Mouse (Mus musculus) hindbrain, embryonic 12.5 days (tissue): ENCODE results near the gene Pnpla6. TPM values are rescaled to one million over a fixed set of nuclear protein-coding genes. Genes with fewer than 3 reads are reported as not detected.
A peak's percentile ranks its signal among the peaks of the same experiment; 100 is the strongest.

Source experiments
- ATAC-seq: fragments of 200-750 bp; cut with Nextera tagmentation; 2 replicates; pipeline ENCODE4 v1.8.0; 2017; ENCODE audit warnings: moderate TSS enrichment; ENCODE audit not compliant: low FRiP score
- H3K27ac ChIP-seq: fragments of 300-500 bp; sonication (generic); 2 replicates; pipeline ENCODE4 v1.5.1; 2016; ENCODE audit warnings: mild to moderate bottlenecking
- H3K27me3 ChIP-seq: fragments of 300-500 bp; sonication (generic); 2 replicates; pipeline ENCODE4 v1.6.1; 2016; ENCODE audit warnings: mild to moderate bottlenecking
- H3K36me3 ChIP-seq: fragments of 300-500 bp; sonication (generic); 2 replicates; pipeline ENCODE4 v1.6.1; 2016; ENCODE audit warnings: mild to moderate bottlenecking
- H3K4me1 ChIP-seq: fragments of 300-500 bp; sonication (generic); 2 replicates; pipeline ENCODE4 v1.6.1; 2016
- H3K4me2 ChIP-seq: fragments of 300-500 bp; sonication (generic); replicated peaks from 2 replicates; pipeline ENCODE4 v1.6.1; 2016; ENCODE audit warnings: mild to moderate bottlenecking
- H3K4me3 ChIP-seq: fragments of 300-500 bp; sonication (generic); 2 replicates; pipeline ENCODE4 v1.5.1; 2016; ENCODE audit warnings: mild to moderate bottlenecking
- H3K9ac ChIP-seq: fragments of 300-500 bp; sonication (generic); 2 replicates; pipeline ENCODE4 v1.6.1; 2016; ENCODE audit warnings: mild to moderate bottlenecking, moderate library complexity
- H3K9me3 ChIP-seq: fragments of 300-500 bp; sonication (generic); replicated peaks from 2 replicates; pipeline ENCODE4 v1.6.1; 2016; ENCODE audit warnings: mild to moderate bottlenecking
- WGBS: fragments of 180-500 bp; shearing (Covaris S2); methylation state at CpG from one replicate; pipeline ENCODE4 v1.1.7; 2016; 5-methylcytosine and 5-hydroxymethylcytosine counted together
- polyA plus RNA-seq: library from polyadenylated mRNA; unstranded; fragments of >200 nt; fragmentation: Nextera tagmentation; extraction: Ambion mirVana; gene quantifications from 2 replicates; pipeline ENCODE4 v1.2.1, GENCODE M21; 2016

Gene Pnpla6
- polyA plus RNA-seq, 1 experiment from 2014 or later: 32.6 TPM

DNA sequence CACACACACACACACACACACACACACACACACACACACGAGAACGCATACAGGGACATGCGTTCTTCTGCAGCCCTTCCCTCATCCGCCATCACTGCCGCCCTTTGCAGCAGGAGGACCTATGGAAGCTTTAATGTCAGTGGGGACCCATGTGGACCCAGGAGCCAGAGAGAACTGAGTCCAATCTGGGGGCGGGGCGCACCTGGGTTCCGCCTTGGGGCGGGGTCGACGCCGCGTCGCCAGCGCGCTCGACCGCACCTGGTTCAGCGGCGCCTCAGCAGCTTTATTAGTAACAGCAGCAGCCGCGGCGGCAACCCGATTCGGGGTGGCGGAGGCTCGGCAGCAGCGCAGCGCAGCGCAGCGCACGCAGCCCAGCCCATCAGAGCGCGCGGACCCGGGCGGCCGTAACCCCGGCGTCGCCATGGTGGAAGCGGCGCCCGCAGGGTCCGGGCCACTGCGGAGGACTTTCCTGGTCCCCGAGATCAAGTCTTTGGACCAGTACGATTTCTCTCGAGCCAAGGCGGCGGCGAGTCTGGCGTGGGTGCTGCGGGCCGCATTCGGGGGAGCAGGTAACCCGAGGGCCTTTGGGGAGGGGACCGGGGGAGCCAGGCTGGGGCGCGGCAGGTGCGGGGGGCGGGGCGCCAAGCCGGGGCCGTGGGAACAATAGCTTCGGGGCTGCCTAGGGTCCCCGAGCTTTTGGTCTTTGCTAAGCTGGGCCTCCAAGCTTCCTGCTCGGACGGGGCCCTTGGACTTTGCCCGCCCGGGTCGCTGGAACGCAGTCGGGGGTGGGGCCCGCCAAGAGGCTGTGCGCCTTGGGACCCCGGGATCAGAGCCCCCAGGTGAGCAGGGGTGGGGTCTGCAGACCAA, 72.4 kb downstream of the Pnpla6 start:
- Histone ChIP-seq H3K4me2 (peak overlapping the region; percentile 63), H3K9ac (peak overlapping the region; percentile 80), H3K4me1 (peaks cover 5% of the 10 kb centered on the region; the same call in 1 of the 2 replicates), H3K4me3 (peak overlapping the region; percentile 67), H3K27ac (peak overlapping the region; percentile 82), H3K36me3 (no peaks in the 10 kb centered on the region), H3K27me3 (no peaks in the 10 kb centered on the region), H3K9me3 (no peaks in the 10 kb centered on the region)
- peak; percentile 76 for ATAC-seq
- WGBS: under 1% methylated on average over 77 of the region's 77 CpGs

- 6% methylated on average over 11 of the region's 11 CpGs for WGBS
- ATAC-seq: peak; percentile 75
- Histone ChIP-seq H3K4me1 (peaks cover 5% of the 10 kb centered on the region; the same call in 1 of the 2 replicates), H3K4me3 (peak overlapping the region; percentile 67), H3K9me3 (no peaks in the 10 kb centered on the region), H3K27ac (peak overlapping the region; percentile 82), H3K27me3 (no peaks in the 10 kb centered on the region), H3K36me3 (no peaks in the 10 kb centered on the region), H3K4me2 (peak overlapping the region; percentile 63), H3K9ac (peak overlapping the region; percentile 80)
Measured at GRCm38 (mm10) chr8:3588258-3588633, 73.1 kb downstream of the Pnpla6 start.

DNA sequence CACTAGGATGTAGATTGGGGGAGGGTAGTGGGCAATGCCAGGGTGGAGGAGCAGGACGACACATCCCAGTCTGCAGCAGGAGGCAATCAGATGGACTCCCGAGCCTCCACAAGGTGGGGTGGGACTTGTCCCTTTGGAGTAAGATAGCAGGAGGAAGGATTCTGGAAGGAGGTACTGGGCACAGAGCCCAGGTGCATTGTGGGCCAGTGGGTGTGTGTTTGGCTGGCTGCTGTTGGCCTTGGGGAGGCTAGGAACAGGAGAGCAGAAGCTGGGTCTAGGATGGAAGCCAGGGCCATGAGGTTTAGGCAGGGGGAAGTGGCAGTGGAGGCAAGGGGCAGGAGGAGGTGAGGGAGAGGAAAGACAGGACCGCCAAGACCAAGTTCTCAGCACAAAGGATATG, 78.3 kb downstream of the Pnpla6 start:
- H3K36me3 ChIP-seq: peaks cover 7% of the 10 kb centered on the region
- no peak overlapping the region for H3K4me2 ChIP-seq
- H3K4me1 ChIP-seq: peaks cover 9% of the 10 kb centered on the region; the same call in 1 of the 2 replicates
- H3K27me3 ChIP-seq: no peaks in the 10 kb centered on the region
- ATAC-seq: no peak
- no peaks in the 10 kb centered on the region for H3K9me3 ChIP-seq
- WGBS: 68% methylated on average over 3 of the region's 3 CpGs
- no peak overlapping the region for H3K9ac ChIP-seq
- H3K4me3 ChIP-seq: no peak overlapping the region
- H3K27ac ChIP-seq: no peak overlapping the region

Other genes with a start within 250 kb of the Pnpla6 start
- 49.0 and 51.7 TPM in 2 replicates for gene Insr, start 235.8 kb upstream of the Pnpla6 start, polyA plus RNA-seq
- not detected in 2 replicates for gene A430078G23Rik, start 162.0 kb upstream of the Pnpla6 start, polyA plus RNA-seq
- 13.7 and 15.6 TPM in 2 replicates for gene Arhgef18, start 122.4 kb upstream of the Pnpla6 start, polyA plus RNA-seq
- gene Pex11g, start 47.7 kb upstream of the Pnpla6 start, polyA plus RNA-seq: 3.7 and 4.3 TPM in 2 replicates
- not detected in 2 replicates for gene Tex45, start 44.5 kb upstream of the Pnpla6 start, polyA plus RNA-seq
- gene Zfp358, start 22.2 kb upstream of the Pnpla6 start, polyA plus RNA-seq: 77.9 and 79.9 TPM in 2 replicates
- gene Mcoln1, start 14.9 kb upstream of the Pnpla6 start, polyA plus RNA-seq: 79.5 and 83.2 TPM in 2 replicates
- gene C330021F23Rik, start 52.6 kb downstream of the Pnpla6 start, polyA plus RNA-seq: 1.5 and 2.0 TPM in 2 replicates
- 26.8 and 27.4 TPM in 2 replicates for gene Camsap3, start 71.9 kb downstream of the Pnpla6 start, polyA plus RNA-seq
- 58.9 and 59.6 TPM in 2 replicates for gene Xab2, start 105.9 kb downstream of the Pnpla6 start, polyA plus RNA-seq
- gene Pet100, start 106.2 kb downstream of the Pnpla6 start, polyA plus RNA-seq: 112 and 116 TPM in 2 replicates
- 0.56 and 0.87 TPM in 2 replicates for gene Pcp2, start 110.2 kb downstream of the Pnpla6 start, polyA plus RNA-seq
- 27.1 and 27.3 TPM in 2 replicates for gene Stxbp2, start 115.6 kb downstream of the Pnpla6 start, polyA plus RNA-seq
- gene Retn, start 140.4 kb downstream of the Pnpla6 start, polyA plus RNA-seq: 0.43 TPM in 1 of 2 replicates, not detected in the other
- gene Mcemp1, start 150.4 kb downstream of the Pnpla6 start, polyA plus RNA-seq: 0.18 and 0.21 TPM in 2 replicates
- gene Fcor, start 157.0 kb downstream of the Pnpla6 start, polyA plus RNA-seq: 5.3 and 8.4 TPM in 2 replicates
- 43.3 and 46.3 TPM in 2 replicates for gene Trappc5, start 160.9 kb downstream of the Pnpla6 start, polyA plus RNA-seq
- 0.37 and 0.60 TPM in 2 replicates for gene Fcer2a, start 178.8 kb downstream of the Pnpla6 start, polyA plus RNA-seq
- 0.17 TPM in 1 of 2 replicates, not detected in the other for gene Clec4g, start 205.3 kb downstream of the Pnpla6 start, polyA plus RNA-seq
- not detected in 2 replicates for gene Cd209a, start 233.6 kb downstream of the Pnpla6 start, polyA plus RNA-seq